Mouse (Mus musculus): ENCODE data around the gene Pola2. TPM values are rescaled to one million over a fixed set of nuclear protein-coding genes. Genes with fewer than 3 reads are reported as not detected.
A peak's percentile ranks its signal among the peaks of the same experiment; 100 is the strongest.

Gene Pola2
- total RNA-seq, 2 experiments from 2014 or later: 5.4 to 6.5 TPM

DNA sequence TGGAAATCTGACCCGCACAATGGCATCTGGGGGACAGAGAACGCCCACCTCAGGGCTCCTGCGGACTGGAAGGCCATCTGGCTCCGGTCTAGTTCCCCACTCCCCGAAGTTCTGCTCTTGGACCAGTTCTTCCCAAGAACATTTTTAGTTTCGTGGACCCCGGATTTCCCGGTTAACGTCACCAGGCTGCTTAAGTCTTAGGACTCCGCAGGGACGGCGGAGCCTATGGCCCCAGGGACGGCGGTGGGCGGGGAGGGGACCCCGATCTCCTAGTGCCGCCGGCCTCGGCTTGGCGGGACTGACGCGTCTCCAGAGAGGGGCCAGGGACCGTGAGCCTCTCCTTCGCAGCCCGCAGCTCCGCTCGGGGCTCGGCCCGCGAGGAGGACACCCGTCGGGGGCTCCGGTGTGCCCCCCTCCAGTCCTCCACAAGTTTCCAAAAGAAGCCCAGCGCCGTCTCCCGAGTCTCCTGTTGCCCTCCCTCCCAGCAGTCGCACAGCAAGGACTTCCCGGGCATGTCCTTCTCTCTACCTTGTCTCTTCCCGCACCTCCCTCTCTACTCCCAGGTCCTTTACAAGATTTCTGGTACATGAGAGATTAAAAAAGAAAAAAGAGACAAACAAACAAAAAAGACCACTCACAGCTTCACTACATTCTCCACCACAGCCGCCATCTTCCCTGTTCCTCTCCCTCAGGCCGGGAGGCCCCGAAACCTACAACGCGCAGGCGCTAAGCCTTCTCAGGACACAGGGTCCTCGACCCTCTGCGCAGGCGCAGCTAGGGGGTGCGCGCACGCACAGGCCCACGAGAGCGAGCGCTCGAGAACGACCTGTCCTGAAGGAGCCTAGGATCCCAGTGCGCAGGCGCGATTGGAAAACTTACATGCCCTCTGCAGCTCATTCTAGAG lies 51.6 kb downstream of the Pola2 start:
- peak; percentile 92 to 97 for DNase-seq (ENCODE audit: extremely low spot score in 1 of 2, low spot score in 1 of 2)

DNA sequence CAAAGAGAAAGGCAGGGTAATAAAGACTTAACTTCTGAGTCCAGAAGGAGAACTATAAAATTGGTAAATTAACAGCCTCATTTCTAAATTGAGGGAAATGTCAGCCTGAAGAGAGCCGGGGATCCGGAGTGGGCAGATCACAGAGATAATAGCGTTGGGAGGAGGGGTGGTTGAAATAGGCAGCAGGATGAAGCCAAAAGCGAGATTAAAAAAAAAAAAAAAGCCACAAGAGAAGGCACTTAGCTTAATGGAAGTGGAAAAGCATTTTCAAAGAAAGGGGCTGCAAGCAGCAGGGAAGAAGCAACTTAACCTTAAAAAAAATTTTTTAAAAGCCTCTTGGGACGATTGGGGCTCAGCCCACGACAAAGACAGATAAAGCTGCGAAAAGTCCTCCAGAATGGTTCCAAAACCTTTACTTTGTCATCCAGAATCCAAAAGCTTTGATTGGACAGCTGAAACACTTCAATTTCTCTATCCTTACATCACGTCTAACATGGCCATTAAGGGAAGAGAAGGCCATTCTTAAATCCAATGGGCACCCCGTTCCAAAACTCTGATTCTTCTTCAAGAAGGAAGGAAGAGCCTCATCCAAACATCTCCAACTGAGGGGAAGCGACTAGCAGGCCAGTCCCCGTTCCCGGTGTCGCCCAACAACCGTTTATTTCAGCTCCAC lies 52.4 kb downstream of the Pola2 start:
- DNase-seq (ENCODE audit: extremely low spot score in 1 of 2, low spot score in 1 of 2): no peak

DNA sequence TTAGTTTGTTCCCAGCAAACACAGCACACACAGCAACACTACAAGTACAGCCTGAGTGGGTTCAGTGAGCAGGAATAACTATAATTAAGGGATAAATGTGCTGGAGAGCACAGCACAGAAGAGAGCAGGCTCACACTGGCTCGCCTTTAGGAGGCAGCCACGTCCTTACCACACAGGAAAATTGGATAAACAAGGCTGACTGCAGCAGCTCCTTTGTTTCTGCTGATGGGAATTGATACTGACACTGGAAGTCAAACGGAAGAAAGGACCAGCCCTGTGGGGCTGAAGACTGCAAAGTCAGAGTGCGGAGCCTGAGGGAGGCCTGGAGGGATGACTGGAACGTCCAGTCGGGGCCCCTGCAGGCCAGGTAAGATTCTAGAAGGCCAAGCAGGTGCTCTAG lies 53.8 kb downstream of the Pola2 start:
- DNase-seq (ENCODE audit: extremely low spot score in 1 of 2, low spot score in 1 of 2): no peak

DNA sequence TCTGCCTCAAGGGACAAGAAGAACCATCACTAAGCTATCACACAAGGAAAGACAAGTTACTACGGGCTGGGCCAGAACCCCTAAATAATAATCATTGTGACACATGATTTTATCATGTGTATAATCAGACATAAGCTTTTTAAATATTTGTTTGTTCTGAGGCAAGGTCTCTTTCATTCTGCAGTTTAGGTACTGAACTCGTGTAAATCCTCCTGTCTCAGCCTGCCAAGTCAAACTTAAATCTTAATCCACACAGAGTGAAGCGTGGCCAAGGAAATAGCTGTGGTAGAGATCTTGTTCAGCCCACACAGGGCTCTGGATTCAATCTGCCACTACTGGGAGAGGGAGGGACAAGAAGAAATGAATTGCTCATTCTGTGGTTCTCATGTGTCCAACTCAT lies 56.7 kb downstream of the Pola2 start:
- DNase-seq (ENCODE audit: extremely low spot score in 1 of 2, low spot score in 1 of 2): no peak

DNA sequence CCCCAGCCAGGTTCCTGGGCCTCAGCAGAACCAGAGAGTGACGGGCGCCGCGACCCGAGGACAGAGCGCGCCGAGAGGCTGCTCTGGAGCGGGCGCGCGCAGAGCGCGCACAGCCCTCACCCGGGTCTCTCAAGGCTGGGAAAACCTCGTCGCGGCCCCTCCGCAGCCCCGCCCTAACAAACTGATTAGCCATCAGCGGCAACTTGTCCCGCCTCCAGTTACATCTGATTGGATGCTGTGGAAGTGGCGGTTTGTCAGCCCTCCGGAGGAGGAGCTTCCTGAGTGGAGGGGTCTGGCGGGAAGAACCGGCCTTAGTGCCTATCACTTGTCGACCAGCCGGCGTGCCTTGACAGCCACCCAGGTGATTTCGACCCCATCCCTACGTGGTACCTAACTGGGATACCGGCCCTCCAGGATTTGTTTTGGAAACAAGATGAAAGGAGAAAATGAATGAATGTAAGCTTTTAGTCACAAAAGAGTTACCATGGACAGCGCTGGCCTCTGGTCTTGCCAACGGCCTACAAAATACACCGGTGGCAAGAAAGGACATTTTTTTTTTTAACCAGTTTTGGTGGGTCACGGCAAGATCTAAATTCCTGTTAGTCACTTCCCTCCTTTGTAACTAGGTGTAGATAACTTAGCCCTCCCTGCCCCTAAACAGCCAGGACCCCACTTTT lies 69.9 kb downstream of the Pola2 start, which contains the start of gene Tigd3:
Tigd3 (minus strand) TSS at position 148 of the 677 bp plus-strand sequence.
- DNase-seq (ENCODE audit: extremely low spot score in 1 of 2, low spot score in 1 of 2): peak; percentile 77 to 96

DNA sequence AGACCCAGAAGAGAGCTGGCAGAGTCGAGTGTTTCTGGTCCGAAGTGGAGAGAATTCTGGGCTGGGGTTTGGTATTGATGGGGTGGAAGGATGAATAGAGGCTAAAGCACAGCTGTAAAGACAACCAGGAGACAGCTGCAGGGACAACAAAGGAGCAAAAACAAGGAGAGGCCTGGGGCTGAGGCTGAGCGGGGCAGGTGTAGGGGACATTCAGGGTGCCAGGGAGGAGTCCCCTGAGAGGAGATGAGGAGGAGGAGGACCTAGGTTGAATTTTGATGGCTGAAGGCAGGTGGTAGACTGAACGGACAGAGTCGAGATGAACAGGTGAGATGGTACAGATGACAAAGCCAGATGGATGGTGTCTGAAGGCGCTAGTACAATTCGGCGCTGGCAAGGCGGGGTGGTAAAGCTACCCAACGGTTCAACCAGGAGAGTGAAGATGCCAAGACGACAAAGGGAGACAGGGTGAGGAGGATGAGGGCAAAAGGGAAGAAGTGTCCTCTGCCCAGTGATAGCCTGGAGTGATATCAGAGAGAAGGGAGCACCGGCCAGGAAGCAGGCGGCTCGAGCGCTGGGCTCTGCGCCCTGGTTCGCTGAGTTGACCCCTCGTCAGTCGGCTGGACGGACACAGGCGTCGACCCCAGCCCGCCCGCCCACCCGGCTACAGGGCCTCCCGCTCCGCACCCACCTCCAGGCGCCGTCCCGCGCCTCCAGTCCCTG lies 70.6 kb downstream of the Pola2 start:
- no peak for DNase-seq (ENCODE audit: extremely low spot score in 1 of 2, low spot score in 1 of 2)

DNA sequence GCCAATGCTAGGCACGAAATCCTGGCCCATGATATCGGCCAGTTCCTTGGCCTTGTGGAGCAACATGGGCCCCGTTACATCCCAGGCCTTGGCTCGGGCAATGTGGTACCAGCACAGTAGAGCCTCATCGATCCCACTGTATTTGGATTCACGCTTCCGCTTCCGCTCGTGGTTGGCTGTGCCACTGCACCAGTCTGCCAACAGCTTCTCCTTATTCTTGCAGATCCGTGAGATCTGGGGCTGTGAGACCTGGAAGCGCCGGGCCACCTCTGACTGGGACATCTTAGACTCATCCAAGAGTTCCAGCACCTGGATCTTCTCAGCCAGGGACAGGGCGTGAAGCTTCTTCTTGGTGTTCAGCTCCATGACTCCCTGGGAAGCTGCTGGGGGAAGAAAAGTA lies 71.3 kb downstream of the Pola2 start:
- no peak for DNase-seq (ENCODE audit: extremely low spot score in 1 of 2, low spot score in 1 of 2)

DNA sequence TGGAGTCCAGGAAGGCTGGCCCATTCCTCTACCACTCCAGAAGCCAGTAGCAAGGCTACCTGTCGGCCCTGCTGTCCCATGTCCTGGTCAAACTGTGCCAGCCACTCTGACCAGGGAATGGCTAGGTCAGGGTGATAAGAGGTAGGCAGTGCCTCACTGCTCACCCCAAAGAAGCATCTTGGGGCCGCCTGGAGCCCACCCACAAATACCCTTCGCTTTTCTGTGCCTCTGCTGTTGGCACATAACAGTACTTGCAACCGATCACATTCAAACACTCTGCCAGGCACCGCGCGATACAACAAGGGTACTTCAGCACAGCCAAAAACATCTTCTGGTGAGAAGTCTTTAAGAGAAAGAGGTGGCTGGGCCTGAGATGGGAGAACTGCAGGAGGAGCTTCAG lies 71.7 kb downstream of the Pola2 start:
- no peak for DNase-seq (ENCODE audit: extremely low spot score in 1 of 2, low spot score in 1 of 2)

DNA sequence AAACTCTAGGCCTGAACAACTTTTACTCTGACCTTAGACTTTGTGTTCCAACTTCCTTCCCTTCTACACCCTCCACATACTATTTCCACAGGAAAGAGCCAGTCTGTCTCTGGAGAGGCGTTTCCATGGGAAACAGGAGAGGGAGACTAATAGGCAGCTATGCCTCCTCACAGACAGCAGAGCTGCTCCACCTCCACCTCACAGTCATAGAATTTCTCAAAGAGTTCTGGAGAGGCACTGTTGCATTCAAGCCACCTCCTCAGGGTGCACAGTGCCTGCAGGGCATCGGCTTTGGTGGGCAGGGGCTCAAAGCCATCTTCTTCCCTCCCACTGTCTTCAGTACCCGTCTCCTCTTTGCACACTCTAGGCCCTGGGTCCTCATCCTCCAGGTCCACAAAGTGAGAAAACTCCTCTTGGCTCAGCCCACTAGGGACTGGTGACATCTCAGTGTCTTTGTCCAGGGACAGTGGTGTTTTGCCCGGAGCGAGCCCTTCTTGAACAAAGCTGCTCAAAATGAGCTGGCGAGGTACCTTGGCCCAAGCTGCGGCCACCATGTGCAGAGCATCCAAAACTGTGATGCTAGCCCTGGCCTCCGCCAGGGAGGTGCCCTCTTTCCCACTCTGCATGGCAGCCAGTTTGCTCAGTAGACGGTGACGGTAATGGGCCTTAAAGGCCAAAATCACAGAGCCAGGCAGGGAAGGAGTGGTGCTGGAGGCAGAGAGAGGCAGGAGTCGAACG lies 72.3 kb downstream of the Pola2 start:
- no peak for DNase-seq (ENCODE audit: extremely low spot score in 1 of 2, low spot score in 1 of 2)

Other genes starting within 250 kb of the Pola2 start
- 10 to 100 TPM; 14.6 to 17.2 TPM for gene Ehbp1l1, start 237.9 kb downstream of the Pola2 start, total RNA-seq (2021)
- 10 to 100 TPM; 29.3 to 32.9 TPM for gene Fam89b, start 234.5 kb downstream of the Pola2 start, total RNA-seq (2021)
- 10 to 100 TPM; 23.8 to 26.8 TPM for gene Ltbp3, start 223.3 kb downstream of the Pola2 start, total RNA-seq (2021)
- 10 to 100 TPM; 68.6 to 71.8 TPM for gene Scyl1, start 192.8 kb downstream of the Pola2 start, total RNA-seq (2021)
- 10 to 100 TPM; 15.6 to 15.8 TPM for gene Frmd8, start 88.9 kb downstream of the Pola2 start, total RNA-seq (2021)
- 1 to 10 TPM; 3.1 to 3.4 TPM for gene Slc25a45, start 86.4 kb downstream of the Pola2 start, total RNA-seq (2021)
- gene Tigd3, start 70.1 kb downstream of the Pola2 start, total RNA-seq (2021): 1 to 10 TPM; 3.4 TPM
- gene Dpf2, start 51.2 kb downstream of the Pola2 start, total RNA-seq (2021): 10 to 100 TPM; 82.5 to 95.6 TPM
- 1 to 10 TPM; 6.3 to 6.4 TPM for gene Cdc42ep2, start 39.4 kb downstream of the Pola2 start, total RNA-seq (2021)
- not detected for gene Slc22a20, start 21.9 kb upstream of the Pola2 start, total RNA-seq (2021)
- gene Capn1, start 51.7 kb upstream of the Pola2 start, total RNA-seq (2021): 10 to 100 TPM; 20.5 to 21.9 TPM
- gene Syvn1, start 82.4 kb upstream of the Pola2 start, total RNA-seq (2021): 10 to 100 TPM; 41.8 to 45.7 TPM
- gene Mrpl49, start 93.6 kb upstream of the Pola2 start, total RNA-seq (2021): 10 to 100 TPM; 43.1 to 47.4 TPM
- gene Fau, start 93.6 kb upstream of the Pola2 start, total RNA-seq (2021): 100 to 1,000 TPM; 588 to 687 TPM
- 10 to 100 TPM; 38.0 to 41.5 TPM for gene Znhit2, start 97.0 kb upstream of the Pola2 start, total RNA-seq (2021)
- 10 to 100 TPM; 27.8 to 28.8 TPM for gene Tm7sf2, start 104.2 kb upstream of the Pola2 start, total RNA-seq (2021)
- 10 to 100 TPM; 83.7 to 96.3 TPM for gene Vps51, start 113.0 kb upstream of the Pola2 start, total RNA-seq (2021)
- gene Tmem262, start 115.8 kb upstream of the Pola2 start, total RNA-seq (2021): not detected
- not detected for gene Gm28374, start 118.1 kb upstream of the Pola2 start, total RNA-seq (2021)
- gene Zfpl1, start 120.8 kb upstream of the Pola2 start, total RNA-seq (2021): 10 to 100 TPM; 37.1 to 44.2 TPM
- under 1 TPM in 1 of 2 experiments, not detected in 1; 0.37 TPM for gene Cdca5, start 120.8 kb upstream of the Pola2 start, total RNA-seq (2021)
- gene AC131692.1, start 130.2 kb upstream of the Pola2 start, total RNA-seq (2021): not detected
- gene Naaladl1, start 141.6 kb upstream of the Pola2 start, total RNA-seq (2021): not detected
- gene Sac3d1, start 154.4 kb upstream of the Pola2 start, total RNA-seq (2021): 10 to 100 TPM; 15.5 to 17.9 TPM
- gene Snx15, start 164.1 kb upstream of the Pola2 start, total RNA-seq (2021): 10 to 100 TPM; 36.7 to 40.7 TPM
- under 1 TPM; 0.45 to 0.69 TPM for gene Batf2, start 176.8 kb upstream of the Pola2 start, total RNA-seq (2021)
- gene Arl2, start 177.3 kb upstream of the Pola2 start, total RNA-seq (2021): 10 to 100 TPM; 75.5 to 76.1 TPM
- not detected for gene Majin, start 220.2 kb upstream of the Pola2 start, total RNA-seq (2021)